Mouse (Mus musculus) spleen, adult 12 weeks (tissue): ENCODE results near the gene Fut7.

ENCODE experiments used
- DNase-seq: peaks from one replicate; pipeline ENCODE4 v3.0.0; 2022; ENCODE audit warnings: low spot score

The Fut7 gene

DNA sequence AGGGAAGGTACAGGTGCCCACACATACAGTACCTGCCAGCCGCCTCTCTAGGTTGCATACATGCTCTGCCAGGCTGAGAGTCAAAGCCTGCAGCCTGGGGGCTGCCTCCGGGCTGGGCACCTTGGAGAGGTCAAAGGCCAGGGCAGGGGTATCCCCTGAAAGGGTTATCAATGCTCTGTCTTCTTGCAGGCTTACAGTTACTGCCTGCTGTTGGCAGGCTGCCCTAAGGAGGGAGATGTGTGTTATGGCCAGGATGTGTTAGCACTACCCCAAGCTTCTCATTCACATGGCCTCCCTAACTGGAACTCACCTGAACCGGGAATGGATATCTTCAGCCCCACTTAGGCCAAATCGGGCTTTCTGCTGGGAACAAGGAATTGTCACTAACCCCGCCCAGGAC, 37.1 kb downstream of the Fut7 start:
- DNase-seq: no peak

DNA sequence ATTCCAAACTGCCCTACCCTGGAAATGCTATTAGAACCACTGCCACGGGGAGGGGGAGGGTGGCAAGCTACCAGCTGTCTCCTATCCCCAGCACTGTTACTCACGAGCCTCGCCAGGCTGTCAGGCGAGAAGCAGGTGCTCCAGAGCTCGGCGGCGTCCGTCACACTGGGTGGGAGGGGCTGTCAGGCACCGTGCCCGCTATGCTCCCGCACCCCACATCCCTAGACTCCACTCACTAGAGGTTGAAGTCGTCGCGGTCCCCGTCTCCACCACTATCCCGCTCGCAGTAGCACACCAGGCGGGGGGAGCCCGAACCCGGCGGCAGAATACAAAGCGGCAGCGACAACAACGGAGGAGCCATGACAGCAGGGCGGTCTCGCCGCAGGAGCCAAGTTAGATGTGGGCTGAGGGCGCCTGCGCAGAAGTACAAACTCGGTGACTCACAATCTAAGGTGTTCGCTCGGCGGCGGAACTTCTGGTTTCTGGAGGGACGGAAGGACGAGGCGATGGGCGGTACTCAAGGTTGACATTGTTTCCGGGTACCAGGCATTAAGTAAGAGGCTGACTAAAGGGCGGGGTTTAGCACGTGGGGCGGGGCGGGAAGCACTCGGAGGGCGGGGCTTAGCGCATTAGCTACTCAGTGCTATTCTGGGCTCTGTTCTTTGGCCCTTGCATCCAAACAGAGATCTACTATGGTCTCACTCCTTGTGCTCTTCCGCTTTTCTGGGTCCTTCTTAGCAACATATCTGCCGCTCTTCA, 37.7 kb downstream of the Fut7 start, which contains the start of gene Paxx:
TSS of gene Paxx (minus strand) at position 544 of the 759 bp plus-strand sequence.
- peak; percentile 82 for DNase-seq

DNA sequence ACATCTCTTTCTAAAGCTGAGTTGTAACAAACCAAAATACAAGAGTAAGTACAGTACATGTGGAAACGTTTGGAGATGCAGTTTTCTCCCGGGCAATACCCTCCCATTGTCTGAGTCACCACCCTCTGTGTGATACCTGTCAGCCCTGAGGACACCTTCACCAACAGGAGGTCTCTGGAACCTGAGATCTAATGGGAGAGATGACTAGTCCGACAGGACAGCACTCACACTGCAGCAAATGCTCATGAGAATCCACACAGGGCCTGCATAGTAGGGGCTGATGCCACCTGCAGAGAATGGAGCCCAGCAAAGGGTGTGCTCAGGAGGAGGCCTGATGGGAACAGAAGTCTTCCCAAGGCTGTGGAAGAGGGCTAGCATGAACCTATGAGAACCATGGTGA, 38.3 kb downstream of the Fut7 start:
- no peak for DNase-seq

DNA sequence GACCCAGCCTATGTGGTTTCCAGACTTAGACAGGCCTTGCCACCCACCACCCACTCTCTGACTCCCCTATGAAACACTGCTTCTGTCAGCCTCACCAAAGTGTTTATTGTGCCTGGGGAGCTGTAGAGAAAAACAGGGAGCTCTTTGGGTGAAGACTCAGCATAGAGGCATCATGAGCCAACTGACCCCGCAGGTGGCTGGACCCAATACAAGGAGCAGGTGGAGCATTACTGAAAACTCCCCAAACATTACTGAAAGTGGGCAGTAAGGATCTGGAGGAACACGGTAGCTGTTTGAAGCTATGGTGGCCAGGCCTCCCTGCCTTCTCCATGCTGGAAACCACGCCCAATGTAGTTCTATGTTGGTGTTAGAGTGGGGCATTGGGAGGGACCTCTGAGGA, 40.6 kb downstream of the Fut7 start:
- DNase-seq: no peak

DNA sequence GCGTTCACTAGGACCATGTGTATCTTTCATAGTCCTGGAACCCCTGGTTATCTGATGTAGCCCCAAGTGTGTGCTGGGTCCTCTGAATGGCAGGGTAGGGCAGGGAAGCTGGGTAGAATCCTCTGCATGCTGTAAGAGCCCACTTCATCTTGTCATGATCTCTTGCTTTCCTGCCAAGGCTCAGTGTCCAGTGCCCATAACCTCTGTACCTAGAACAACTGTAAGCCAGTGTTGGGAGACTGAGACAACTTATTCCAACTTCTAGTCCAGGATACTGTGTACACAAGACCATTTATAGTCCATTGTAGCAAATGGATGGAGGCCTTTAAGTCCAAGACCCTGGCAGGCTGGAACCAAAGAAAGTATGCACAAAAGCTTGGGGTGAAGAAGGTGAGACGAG, 42.2 kb downstream of the Fut7 start:
- DNase-seq: no peak

DNA sequence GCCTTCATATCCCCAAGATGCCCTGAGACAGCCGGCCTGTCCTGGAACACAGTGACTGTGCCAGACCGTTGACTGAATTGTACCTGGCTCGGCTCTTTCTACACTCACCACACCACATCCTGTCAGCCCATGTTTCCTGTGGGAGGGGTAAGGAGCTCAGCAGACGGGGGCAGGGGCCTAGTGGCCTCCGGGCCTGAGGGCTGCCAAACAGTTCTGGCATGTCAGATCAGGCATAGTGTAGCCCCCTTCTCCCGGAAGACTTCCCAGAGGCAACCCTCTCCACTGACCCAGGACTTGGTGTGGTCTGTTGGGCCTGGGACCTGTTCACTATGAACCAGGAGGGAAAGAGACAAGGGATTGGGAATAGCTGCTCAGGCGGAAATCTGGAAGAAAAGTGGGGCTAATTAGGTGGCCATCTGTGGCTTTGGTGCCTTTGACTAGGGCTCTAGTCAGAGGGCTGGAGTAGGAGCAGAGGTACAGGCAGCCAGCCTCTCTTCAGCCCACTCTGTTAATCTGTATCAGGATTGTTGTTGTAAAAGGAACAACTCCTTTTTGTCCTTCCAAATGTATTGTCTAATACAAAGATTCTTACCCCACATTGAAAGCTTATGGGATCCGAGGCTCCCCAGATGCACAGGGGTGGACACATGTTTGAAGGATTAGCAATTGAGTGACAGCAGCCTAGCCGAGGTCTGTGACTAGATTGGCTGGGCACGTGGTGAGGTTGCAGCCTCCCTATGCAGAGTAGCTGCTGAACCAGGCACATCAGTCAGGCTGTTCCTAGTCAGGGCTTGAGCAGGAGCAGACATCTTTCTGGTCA, 43.0 kb downstream of the Fut7 start:
- DNase-seq: peak; percentile 30

DNA sequence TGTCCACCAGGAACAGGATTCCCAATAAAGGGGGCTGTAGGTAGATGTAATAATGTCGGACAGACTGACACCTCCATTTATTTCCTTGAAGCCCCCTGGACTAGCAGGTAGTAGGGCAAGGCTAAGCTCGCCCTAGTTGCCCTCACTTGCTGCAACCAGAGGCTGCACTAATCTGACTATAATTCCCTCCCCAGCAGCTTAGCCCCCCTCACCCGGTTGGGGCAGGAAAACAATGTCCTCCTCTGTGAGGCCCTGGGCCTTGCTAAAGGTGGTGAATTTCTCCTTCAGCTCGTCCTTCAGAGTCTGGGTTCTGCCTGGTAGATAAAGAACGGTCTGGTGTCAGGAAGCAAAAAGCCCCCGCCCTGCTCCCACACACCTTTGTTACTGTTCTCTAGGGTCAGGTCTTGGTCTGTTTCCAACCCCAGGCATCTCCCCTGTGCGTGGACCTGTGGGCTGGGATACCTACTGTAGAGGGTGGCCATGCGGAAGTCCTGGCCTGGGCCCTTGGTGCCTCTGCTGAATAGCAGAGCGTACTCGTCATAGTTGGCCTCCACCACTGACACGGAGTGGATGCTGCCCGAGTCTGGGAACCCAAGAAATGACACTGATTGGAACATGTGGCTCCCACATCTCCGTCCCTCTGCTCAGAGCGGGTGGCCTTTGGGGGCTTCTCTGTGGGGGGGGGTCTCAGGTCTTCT, 44.7 kb downstream of the Fut7 start:
- DNase-seq: no peak

DNA sequence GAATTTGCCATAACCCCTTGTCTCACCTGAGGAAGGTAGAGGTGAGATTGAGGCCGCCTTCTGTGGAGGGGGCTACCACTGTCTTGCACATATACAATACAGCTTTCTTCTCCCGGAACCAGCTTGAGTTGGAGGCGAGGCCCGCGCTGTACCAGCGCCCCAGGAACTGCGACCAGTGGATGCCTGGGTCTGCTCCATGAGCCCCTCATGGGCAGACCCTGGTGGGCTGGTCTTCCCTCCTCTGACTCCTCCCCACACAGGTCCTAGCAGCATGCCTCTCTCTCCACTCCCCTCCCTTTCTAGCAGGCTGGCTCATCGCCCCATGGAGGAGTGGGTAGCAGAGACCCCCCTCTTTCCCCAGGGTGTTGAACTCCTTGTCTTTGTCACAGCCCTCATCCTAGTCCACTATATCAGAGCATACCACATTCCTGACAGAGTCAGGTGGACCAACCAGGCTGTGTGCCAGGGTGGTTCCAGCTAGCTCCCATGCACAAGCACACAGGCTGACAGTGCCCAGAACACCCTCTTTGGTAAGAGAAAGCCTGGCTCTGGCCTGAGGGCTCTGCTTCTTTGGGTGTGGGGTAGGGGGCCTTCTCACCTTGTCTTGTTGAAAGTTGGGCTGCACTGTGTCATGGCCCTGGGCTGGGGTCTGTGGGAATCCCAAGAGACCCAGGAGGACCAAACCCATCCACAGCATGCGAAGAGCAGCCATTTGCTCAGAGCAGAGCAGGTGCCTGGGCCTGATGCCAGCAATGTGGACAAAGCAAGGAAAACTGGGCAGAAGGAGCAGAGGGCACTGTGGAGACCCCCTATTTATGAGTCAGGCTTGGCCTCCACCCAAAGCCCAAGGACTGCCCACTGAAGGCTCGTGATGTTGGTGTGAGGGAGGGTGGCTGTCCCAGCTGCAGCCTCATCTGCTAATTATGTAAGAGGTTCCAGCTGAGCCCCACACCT, 46.2 kb downstream of the Fut7 start:
- no peak for DNase-seq

DNA sequence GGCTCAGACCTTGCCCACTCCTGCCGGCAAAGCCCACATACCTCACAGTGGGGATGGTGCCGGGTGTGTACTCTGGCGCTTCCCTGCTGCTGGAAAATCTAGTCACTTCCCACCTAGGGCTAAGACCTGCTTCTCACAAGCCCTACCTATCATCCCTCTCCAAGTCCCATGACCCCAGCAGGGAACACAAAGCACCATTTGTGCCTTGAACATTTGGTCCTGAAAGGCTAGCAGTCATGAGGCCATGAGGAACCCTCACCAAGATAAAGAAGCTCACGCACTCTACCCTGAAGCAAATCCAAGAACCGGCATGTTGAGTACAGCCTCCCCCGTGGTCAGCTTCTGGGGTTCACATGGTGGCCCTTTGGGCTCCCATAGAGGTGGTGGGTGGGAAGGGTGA, 46.9 kb downstream of the Fut7 start, which contains the start of gene Ptgds:
TSS of gene Ptgds (minus strand) at position 78 of the 400 bp plus-strand sequence.
- DNase-seq: no peak

DNA sequence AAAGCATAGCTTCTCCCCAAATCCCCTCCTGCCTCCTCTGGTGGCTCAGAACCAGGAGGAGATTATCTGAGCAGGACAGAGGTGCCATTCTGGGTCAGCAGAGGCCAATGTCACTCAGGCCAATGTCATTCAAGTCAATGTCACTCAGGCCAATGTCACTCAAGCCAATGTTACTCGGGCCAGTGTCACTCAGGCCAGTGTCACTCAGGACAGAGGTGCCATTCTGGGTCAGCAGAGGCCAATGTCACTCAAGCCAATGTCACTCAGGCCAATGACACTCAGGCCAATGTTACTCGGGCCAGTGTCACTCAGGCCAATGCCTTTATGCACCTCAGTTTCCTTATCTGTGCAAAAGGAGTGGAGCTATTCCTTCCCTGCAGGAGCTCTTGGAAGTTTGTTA, 49.5 kb downstream of the Fut7 start:
- no peak for DNase-seq
